Mouse (Mus musculus) forelimb bud, embryonic 11.5 days (tissue): Measurements from ENCODE around the gene Rnase12.
"Not testable (repeated sequence)": the region's sequence is repeated elsewhere in the genome, so short reads cannot be mapped to it uniquely, and the experiment has no call there.

Experiments
- DNase-seq: peaks from one replicate; pipeline ENCODE4 v3.0.0-alpha.2; 2012; ENCODE audit warnings: low read depth, low spot score

The Rnase12 gene

GRCm38 (mm10) chr14:51017256-51017655 is 40.2 kb downstream of the Rnase12 start:
- DNase-seq, result no peak

- no peak for DNase-seq
Measured at GRCm38 (mm10) chr14:51015780-51016179, 41.7 kb downstream of the Rnase12 start.

- DNase-seq, result not testable (repeated sequence)
Measured at GRCm38 (mm10) chr14:51014724-51015123, 42.7 kb downstream of the Rnase12 start.

GRCm38 (mm10) chr14:51009572-51009971 is 47.9 kb downstream of the Rnase12 start:
- no peak for DNase-seq

GRCm38 (mm10) chr14:51008781-51009180 is 48.7 kb downstream of the Rnase12 start:
- DNase-seq, result no peak

GRCm38 (mm10) chr14:51007914-51008713 is 49.3 kb downstream of the Rnase12 start:
- no peak for DNase-seq

- no peak for DNase-seq
Measured at GRCm38 (mm10) chr14:51007152-51007801, 50.2 kb downstream of the Rnase12 start, which contains the start of gene Rnase10. Gene Rnase10 (plus strand): TSS chr14:51007751.
